In the genomic region with DNA sequence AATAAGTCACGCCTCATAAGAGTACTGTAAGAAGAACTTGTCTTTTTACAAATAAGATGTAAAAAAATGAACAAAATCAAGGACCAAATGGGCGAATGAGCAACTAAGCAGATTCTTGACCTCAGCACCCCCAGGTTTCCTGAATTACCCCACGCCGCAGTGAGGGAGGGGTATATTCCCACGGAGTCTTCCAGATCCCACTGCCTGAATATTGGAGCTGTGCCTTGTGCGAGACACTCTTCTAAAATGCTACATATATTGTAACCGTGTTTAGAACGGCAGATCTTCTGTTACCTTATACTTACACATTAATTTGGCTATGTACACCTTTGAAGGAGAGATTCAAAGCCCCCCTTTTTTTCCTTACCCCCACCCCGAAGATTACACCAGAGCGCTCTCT, we compare ENCODE assay signal across 9 mouse cellular contexts. TPM values are rescaled to one million over a fixed set of nuclear protein-coding genes. Genes with fewer than 3 reads are reported as not detected.
A peak's percentile ranks its signal among the peaks of the same experiment; 100 is the strongest.
DNase-seq lines count a peak whose midpoint lies in the region; ATAC-seq and TF ChIP-seq lines count a peak whose summit lies in the region.
"Had no signal": no experiment of that assay in that cellular context is flagged by ENCODE, and none has a peak within 500 bp of the region (broad histone marks: within the 10 kb centered on the region; RNA-seq: fewer than 3 reads in every experiment).

No protein-coding gene starts in this region.

- WGBS in embryonic facial prominence, embryonic 14.5 days, result 40% methylated on average over 10 of the region's 10 CpGs
- WGBS in limb, embryonic 12.5 days, result 51% methylated on average over 10 of the region's 10 CpGs

- H3K27me3 ChIP-seq in E14TG2a.4 (ENCODE audit: insufficient read depth, low read length), result peaks cover 36% of the 10 kb centered on the region
- H3K27me3 ChIP-seq in embryonic facial prominence, embryonic 14.5 days (replicated peaks; ENCODE audit: control insufficient read depth, insufficient read depth, low read length), result peaks cover 39% of the 10 kb centered on the region
- H3K27me3 ChIP-seq in limb, embryonic 12.5 days, result peaks cover 44% of the 10 kb centered on the region

- peak; percentile 7 to 16 for DNase-seq in frontal cortex, postnatal 36 days (ENCODE audit: low spot score in 2 of 2)
- DNase-seq in frontal cortex, adult 2 months (ENCODE audit: extremely low spot score in 1 of 2, low spot score in 1 of 2), result no peak
- no peak for DNase-seq in embryonic facial prominence, embryonic 14.5 days (ENCODE audit: low spot score)
- no peak for DNase-seq in urinary bladder, postnatal 4 days (ENCODE audit: low spot score in 2 of 2)
- DNase-seq in adipocyte (ENCODE audit: low spot score), result no peak
- DNase-seq in heart, postnatal 25 days (ENCODE audit: low spot score), result no peak

- peak overlapping the region; percentile 83 for H3K4me3 ChIP-seq in E14TG2a.4 (replicated peaks; ENCODE audit: low read length)
- peak overlapping the region; percentile 52 for H3K4me3 ChIP-seq in embryonic facial prominence, embryonic 14.5 days (ENCODE audit: low read depth, low read length)
- peak overlapping the region; percentile 56 for H3K4me3 ChIP-seq in limb, embryonic 12.5 days (replicated peaks)
- H3K4me3 ChIP-seq: myocyte had no signal

- intact Hi-C loops in heart, postnatal 25 days (cut with DNase I), result no loop called here

- H3K9ac ChIP-seq in embryonic facial prominence, embryonic 14.5 days (ENCODE audit: low read depth, low read length), result no peak overlapping the region
- no peak overlapping the region for H3K9ac ChIP-seq in limb, embryonic 12.5 days (replicated peaks)

- H3K27ac ChIP-seq in embryonic facial prominence, embryonic 14.5 days (replicated peaks; ENCODE audit: low read depth, low read length), result no peak overlapping the region
- H3K27ac ChIP-seq in limb, embryonic 12.5 days, result no peak overlapping the region

- no peak for TF ChIP-seq CTCF in E14TG2a.4 (conservative IDR thresholded peaks at IDR 0.05; ENCODE audit: low read length)

- H3K9me3 ChIP-seq in E14TG2a.4 (ENCODE audit: low read length), result 0 out of 2 replicates have a peak, but pooled peaks cover 4% of the 10 kb centered on the region
- H3K9me3 ChIP-seq in embryonic facial prominence, embryonic 14.5 days (ENCODE audit: control insufficient read depth, low read length), result no peaks in the 10 kb centered on the region
- H3K9me3 ChIP-seq in limb, embryonic 12.5 days, result no peaks in the 10 kb centered on the region

- H3K4me2 ChIP-seq in embryonic facial prominence, embryonic 14.5 days (ENCODE audit: low read depth, low read length), result peak overlapping the region; percentile 89
- peak overlapping the region; percentile 94 for H3K4me2 ChIP-seq in limb, embryonic 12.5 days

- ATAC-seq in embryonic facial prominence, embryonic 14.5 days (ENCODE audit: low read depth), result no peak
- no peak for ATAC-seq in limb, embryonic 12.5 days (ENCODE audit: insufficient number of reproducible peaks, insufficient read depth, low FRiP score, low TSS enrichment, low read depth)

- peaks cover 8% of the 10 kb centered on the region for H3K4me1 ChIP-seq in E14TG2a.4 (replicated peaks; ENCODE audit: low read depth, low read length)
- no peaks in the 10 kb centered on the region for H3K4me1 ChIP-seq in embryonic facial prominence, embryonic 14.5 days (ENCODE audit: control insufficient read depth, insufficient read depth, low read length)
- peaks cover 15% of the 10 kb centered on the region for H3K4me1 ChIP-seq in limb, embryonic 12.5 days (replicated peaks)

- no peaks in the 10 kb centered on the region for H3K36me3 ChIP-seq in E14TG2a.4 (ENCODE audit: insufficient read depth, low read length)
- no peaks in the 10 kb centered on the region for H3K36me3 ChIP-seq in embryonic facial prominence, embryonic 14.5 days (ENCODE audit: control insufficient read depth, insufficient read depth, low read length)
- H3K36me3 ChIP-seq in limb, embryonic 12.5 days, result no peaks in the 10 kb centered on the region

RNA-seq across cellular contexts. Expression of a gene that starts 0.7 kb away (rescaled TPM):
- polyA plus RNA-seq in frontal cortex, adult 2 months (2012; rRNA removed), result 7.3 and 8.9 TPM in 2 replicates
- polyA plus RNA-seq in embryonic facial prominence, embryonic 14.5 days (2014; fragmentation: Nextera tagmentation; extraction: Ambion mirVana), result 1.6 and 2.1 TPM in 2 replicates
- polyA plus RNA-seq in limb, embryonic 12.5 days (2016; fragmentation: Nextera tagmentation; extraction: Ambion mirVana), result 0.93 and 1.2 TPM in 2 replicates
- total RNA-seq in heart, postnatal 25 days (2021), result not detected
- polyA plus RNA-seq: myocyte had no signal

Comparison
In these comparisons a context has a peak if more than half of its experiments do, and no peak if none do; other contexts are left out.
1. DNase-seq: peak in frontal cortex, postnatal 36 days (2 of 2); none in frontal cortex, adult 2 months (0 of 2), embryonic facial prominence, embryonic 14.5 days (single experiment), urinary bladder, postnatal 4 days (0 of 2), adipocyte (single experiment) and heart, postnatal 25 days (single experiment).
2. Peak in every context shown above with its lines, with median percentiles within 50 percentile points of each other: H3K4me3 ChIP-seq.